Comparison of ENCODE assay signal across 22 mouse cellular contexts in genomic region chr13:100634106-100634691, GRCm38 (mm10).
"Had no signal": no experiment of that assay in that cellular context is flagged by ENCODE, and none has a peak within 500 bp of the region (broad histone marks: within the 10 kb centered on the region; RNA-seq: fewer than 3 reads in every experiment).

No protein-coding gene starts in this region.

- H3K27me3 ChIP-seq: limb, embryonic 12.5 days; limb, embryonic 15.5 days; midbrain, embryonic 15.5 days; neural tube, embryonic 12.5 days; neural tube, embryonic 15.5 days had no signal

- H3K9me3 ChIP-seq: limb, embryonic 12.5 days; limb, embryonic 15.5 days; midbrain, embryonic 15.5 days; neural tube, embryonic 12.5 days; neural tube, embryonic 15.5 days had no signal

- DNase-seq: kidney, adult 11 months; kidney, adult 9 months; kidney, postnatal 14 days; kidney, postnatal 4 days; liver, postnatal 0 days; lung, embryonic 14.5 days; right cerebral cortex, adult 18-20 months; right cerebral cortex, postnatal 14 days; right cerebral cortex, postnatal 4 days; thymus, adult 2 months; thymus, postnatal 14 days; thymus, postnatal 4 days had no signal

- H3K4me1 ChIP-seq: limb, embryonic 12.5 days; limb, embryonic 15.5 days; midbrain, embryonic 15.5 days; neural tube, embryonic 12.5 days; neural tube, embryonic 15.5 days had no signal

- H3K4me3 ChIP-seq: limb, embryonic 12.5 days; limb, embryonic 15.5 days; midbrain, embryonic 15.5 days; neural tube, embryonic 12.5 days; neural tube, embryonic 15.5 days had no signal

- H3K27ac ChIP-seq: limb, embryonic 12.5 days; limb, embryonic 15.5 days; liver, embryonic 14.5 days; midbrain, embryonic 15.5 days; neural tube, embryonic 12.5 days; neural tube, embryonic 15.5 days; stomach, postnatal 0 days had no signal

- H3K4me2 ChIP-seq: limb, embryonic 12.5 days; limb, embryonic 15.5 days; liver, embryonic 11.5 days; lung, embryonic 14.5 days; midbrain, embryonic 11.5 days; midbrain, embryonic 15.5 days; neural tube, embryonic 12.5 days; neural tube, embryonic 15.5 days had no signal

- H3K9ac ChIP-seq: limb, embryonic 12.5 days; limb, embryonic 15.5 days; liver, embryonic 14.5 days; liver, postnatal 0 days; lung, embryonic 14.5 days; midbrain, embryonic 15.5 days; neural tube, embryonic 12.5 days; neural tube, embryonic 15.5 days had no signal

- ATAC-seq: liver, postnatal 0 days; lung, postnatal 0 days; midbrain, embryonic 15.5 days had no signal
